Comparison of ENCODE assay signal across 16 mouse cellular contexts in genomic region chr12:102699156-102699555, GRCm38 (mm10). TPM values are rescaled to one million over a fixed set of nuclear protein-coding genes. Genes with fewer than 3 reads are reported as not detected.
DNase-seq lines count a peak whose midpoint lies in the region; ATAC-seq and TF ChIP-seq lines count a peak whose summit lies in the region.
"Had no signal": no experiment of that assay in that cellular context is flagged by ENCODE, and none has a peak within 500 bp of the region (broad histone marks: within the 10 kb centered on the region; RNA-seq: fewer than 3 reads in every experiment).

No protein-coding gene starts in this region.

- no peaks in the 10 kb centered on the region for H3K27me3 ChIP-seq in midbrain, embryonic 13.5 days
- H3K27me3 ChIP-seq in midbrain, postnatal 0 days (ENCODE audit: insufficient read depth, low read length), result no peaks in the 10 kb centered on the region
- H3K27me3 ChIP-seq in embryonic facial prominence, embryonic 10.5 days (replicated peaks; ENCODE audit: low read depth, poor library complexity, severe bottlenecking), result peaks cover 9% of the 10 kb centered on the region
- 0 out of 2 replicates have a peak, but pooled peaks cover 9% of the 10 kb centered on the region for H3K27me3 ChIP-seq in limb, embryonic 10.5 days (ENCODE audit: low read depth, poor library complexity, severe bottlenecking)
- H3K27me3 ChIP-seq: lung, embryonic 15.5 days had no signal

- ATAC-seq in midbrain, embryonic 13.5 days, result no peak
- ATAC-seq in midbrain, postnatal 0 days (ENCODE audit: low FRiP score), result no peak

- TF ChIP-seq CTCF in midbrain, postnatal 0 days (IDR thresholded peaks at IDR 0.05), result no peak

- no peak overlapping the region; the same call in 1 of the 2 replicates for H3K9ac ChIP-seq in midbrain, embryonic 13.5 days (replicated peaks)
- no peak overlapping the region for H3K9ac ChIP-seq in midbrain, postnatal 0 days (replicated peaks; ENCODE audit: low read length, poor library complexity, severe bottlenecking)
- H3K9ac ChIP-seq: lung, embryonic 15.5 days had no signal

- H3K4me2 ChIP-seq in midbrain, embryonic 13.5 days (replicated peaks), result no peak overlapping the region
- no peak overlapping the region for H3K4me2 ChIP-seq in midbrain, postnatal 0 days (ENCODE audit: low read depth, low read length, poor library complexity, severe bottlenecking)
- H3K4me2 ChIP-seq: lung, embryonic 15.5 days had no signal

- no peaks in the 10 kb centered on the region for H3K9me3 ChIP-seq in midbrain, embryonic 13.5 days
- no peaks in the 10 kb centered on the region for H3K9me3 ChIP-seq in midbrain, postnatal 0 days (ENCODE audit: low read length)
- no peaks in the 10 kb centered on the region for H3K9me3 ChIP-seq in embryonic facial prominence, embryonic 10.5 days
- H3K9me3 ChIP-seq in limb, embryonic 10.5 days (replicated peaks), result no peaks in the 10 kb centered on the region
- H3K9me3 ChIP-seq: lung, embryonic 15.5 days had no signal

- H3K4me3 ChIP-seq in midbrain, embryonic 13.5 days (replicated peaks), result no peak overlapping the region
- H3K4me3 ChIP-seq in midbrain, postnatal 0 days (ENCODE audit: low read depth, low read length), result no peak overlapping the region
- no peak overlapping the region for H3K4me3 ChIP-seq in embryonic facial prominence, embryonic 10.5 days
- no peak overlapping the region for H3K4me3 ChIP-seq in limb, embryonic 10.5 days
- H3K4me3 ChIP-seq: lung, embryonic 15.5 days had no signal

- H3K27ac ChIP-seq in midbrain, embryonic 13.5 days, result peak overlapping the region; percentile 81
- no peak overlapping the region for H3K27ac ChIP-seq in midbrain, postnatal 0 days (ENCODE audit: low read depth, low read length)
- H3K27ac ChIP-seq in embryonic facial prominence, embryonic 10.5 days (replicated peaks), result peak overlapping the region; percentile 85
- H3K27ac ChIP-seq in limb, embryonic 10.5 days, result peak overlapping the region; percentile 79; the same call in 1 of the 2 replicates
- H3K27ac ChIP-seq: lung, embryonic 15.5 days had no signal

- intact Hi-C loops in heart, postnatal 36 days (cut with DNase I), result no loop called here

- peak; percentile 67 for DNase-seq in heart, adult 11 months
- DNase-seq in heart, postnatal 36 days, result no peak
- no peak for DNase-seq in midbrain, postnatal 0 days (ENCODE audit: low spot score)
- DNase-seq in embryonic facial prominence, embryonic 10.5 days (ENCODE audit: low spot score), result no peak
- no peak for DNase-seq in limb, embryonic 10.5 days (ENCODE audit: low spot score)
- no peak for DNase-seq in adrenal gland, postnatal 14 days
- no peak for DNase-seq in frontal cortex, postnatal 14 days (ENCODE audit: low spot score in 2 of 2)
- DNase-seq: adrenal gland, adult 2 months; kidney, adult 2 months had no signal

- WGBS in midbrain, embryonic 13.5 days, result 5% methylated on average over 1 of the region's 1 CpGs
- WGBS in midbrain, postnatal 0 days, result 42% methylated on average over 1 of the region's 1 CpGs
- WGBS in embryonic facial prominence, embryonic 10.5 days, result 18% methylated on average over 1 of the region's 1 CpGs
- 36% methylated on average over 1 of the region's 1 CpGs for WGBS in limb, embryonic 10.5 days

- H3K36me3 ChIP-seq in midbrain, embryonic 13.5 days, result no peaks in the 10 kb centered on the region
- H3K36me3 ChIP-seq in midbrain, postnatal 0 days (ENCODE audit: insufficient read depth, low read length), result no peaks in the 10 kb centered on the region
- 0 out of 2 replicates have a peak, but pooled peaks cover 4% of the 10 kb centered on the region for H3K36me3 ChIP-seq in embryonic facial prominence, embryonic 10.5 days (replicated peaks)
- no peaks in the 10 kb centered on the region for H3K36me3 ChIP-seq in limb, embryonic 10.5 days
- H3K36me3 ChIP-seq: lung, embryonic 15.5 days had no signal

- peaks cover 63% of the 10 kb centered on the region for H3K4me1 ChIP-seq in midbrain, embryonic 13.5 days (replicated peaks)
- peaks cover 24% of the 10 kb centered on the region; the same call in 1 of the 2 replicates for H3K4me1 ChIP-seq in midbrain, postnatal 0 days (ENCODE audit: insufficient read depth, low read length)
- H3K4me1 ChIP-seq in embryonic facial prominence, embryonic 10.5 days, result peaks cover 93% of the 10 kb centered on the region
- H3K4me1 ChIP-seq in limb, embryonic 10.5 days, result peaks cover 78% of the 10 kb centered on the region

RNA-seq across cellular contexts. Expression of gene Itpk1, which starts 5.6 kb away (rescaled TPM):
- 1 to 10 TPM; 6.8 to 8.8 TPM for total RNA-seq in heart, postnatal 36 days (2021)
- 19.7 and 20.7 TPM in 2 replicates for polyA plus RNA-seq in midbrain, embryonic 13.5 days (2015; fragmentation: Nextera tagmentation; extraction: Ambion mirVana)
- total RNA-seq in midbrain, postnatal 0 days (2014; rRNA removed), result 56.0 and 66.6 TPM in 2 replicates
- polyA plus RNA-seq in midbrain, postnatal 0 days (2015; fragmentation: Nextera tagmentation; extraction: Ambion mirVana), result 39.0 and 40.3 TPM in 2 replicates
- polyA plus RNA-seq in embryonic facial prominence, embryonic 10.5 days (2016; fragmentation: Nextera tagmentation; extraction: Ambion mirVana), result 13.7 and 17.7 TPM in 2 replicates
- 9.7 and 11.0 TPM in 2 replicates for polyA plus RNA-seq in limb, embryonic 10.5 days (2016; fragmentation: Nextera tagmentation; extraction: Ambion mirVana)
- total RNA-seq in adrenal gland, postnatal 14 days (2021), result 72.0 and 79.8 TPM in 2 replicates

RNA-seq across cellular contexts. Expression of gene Moap1, which starts 44.3 kb away (rescaled TPM):
- 1 to 10 TPM; 7.6 to 7.7 TPM for total RNA-seq in heart, postnatal 36 days (2021)
- 52.3 and 54.8 TPM in 2 replicates for polyA plus RNA-seq in midbrain, embryonic 13.5 days (2015; fragmentation: Nextera tagmentation; extraction: Ambion mirVana)
- total RNA-seq in midbrain, postnatal 0 days (2014; rRNA removed), result 20.9 and 26.5 TPM in 2 replicates
- polyA plus RNA-seq in midbrain, postnatal 0 days (2015; fragmentation: Nextera tagmentation; extraction: Ambion mirVana), result 71.8 and 84.8 TPM in 2 replicates
- polyA plus RNA-seq in embryonic facial prominence, embryonic 10.5 days (2016; fragmentation: Nextera tagmentation; extraction: Ambion mirVana), result 35.4 and 36.9 TPM in 2 replicates
- 34.8 and 38.8 TPM in 2 replicates for polyA plus RNA-seq in limb, embryonic 10.5 days (2016; fragmentation: Nextera tagmentation; extraction: Ambion mirVana)
- total RNA-seq in adrenal gland, postnatal 14 days (2021), result 9.3 and 9.6 TPM in 2 replicates

RNA-seq across cellular contexts. Expression of gene Tmem251, which starts 44.4 kb away (rescaled TPM):
- 1 to 10 TPM; 3.7 to 3.9 TPM for total RNA-seq in heart, postnatal 36 days (2021)
- polyA plus RNA-seq in midbrain, embryonic 13.5 days (2015; fragmentation: Nextera tagmentation; extraction: Ambion mirVana), result 12.4 and 13.3 TPM in 2 replicates
- total RNA-seq in midbrain, postnatal 0 days (2014; rRNA removed), result 5.9 and 6.2 TPM in 2 replicates
- 11.9 and 12.3 TPM in 2 replicates for polyA plus RNA-seq in midbrain, postnatal 0 days (2015; fragmentation: Nextera tagmentation; extraction: Ambion mirVana)
- 9.7 and 11.2 TPM in 2 replicates for polyA plus RNA-seq in embryonic facial prominence, embryonic 10.5 days (2016; fragmentation: Nextera tagmentation; extraction: Ambion mirVana)
- 11.7 TPM in 2 replicates for polyA plus RNA-seq in limb, embryonic 10.5 days (2016; fragmentation: Nextera tagmentation; extraction: Ambion mirVana)
- 5.7 TPM in 2 replicates for total RNA-seq in adrenal gland, postnatal 14 days (2021)

RNA-seq across cellular contexts. Expression of gene Gm28051, which starts 58.4 kb away (rescaled TPM):
- total RNA-seq in heart, postnatal 36 days (2021), result not detected
- not detected in 2 replicates for polyA plus RNA-seq in midbrain, embryonic 13.5 days (2015; fragmentation: Nextera tagmentation; extraction: Ambion mirVana)
- 0.93 TPM in 1 of 2 replicates, not detected in the other for total RNA-seq in midbrain, postnatal 0 days (2014; rRNA removed)
- polyA plus RNA-seq in midbrain, postnatal 0 days (2015; fragmentation: Nextera tagmentation; extraction: Ambion mirVana), result not detected in 2 replicates
- polyA plus RNA-seq in embryonic facial prominence, embryonic 10.5 days (2016; fragmentation: Nextera tagmentation; extraction: Ambion mirVana), result not detected in 2 replicates
- not detected in 2 replicates for polyA plus RNA-seq in limb, embryonic 10.5 days (2016; fragmentation: Nextera tagmentation; extraction: Ambion mirVana)
- total RNA-seq in adrenal gland, postnatal 14 days (2021), result not detected in 2 replicates
- total RNA-seq: adrenal gland, adult 2 months; gastrocnemius, adult 8-10 months; layer of hippocampus, postnatal 10 days; monocyte, adult 5-6 weeks had no signal
- polyA plus RNA-seq: adrenal gland, adult 2 months; heart, embryonic 14.5 days; kidney, adult 2 months; limb, embryonic 14.5 days; lung, embryonic 15.5 days had no signal

RNA-seq across cellular contexts. Expression of gene Gon7, which starts 58.4 kb away (rescaled TPM):
- 1 to 10 TPM; 9.3 to 9.4 TPM for total RNA-seq in heart, postnatal 36 days (2021)
- polyA plus RNA-seq in midbrain, embryonic 13.5 days (2015; fragmentation: Nextera tagmentation; extraction: Ambion mirVana), result 55.0 and 57.9 TPM in 2 replicates
- 14.4 and 21.0 TPM in 2 replicates for total RNA-seq in midbrain, postnatal 0 days (2014; rRNA removed)
- 30.9 and 39.1 TPM in 2 replicates for polyA plus RNA-seq in midbrain, postnatal 0 days (2015; fragmentation: Nextera tagmentation; extraction: Ambion mirVana)
- polyA plus RNA-seq in embryonic facial prominence, embryonic 10.5 days (2016; fragmentation: Nextera tagmentation; extraction: Ambion mirVana), result 49.3 and 53.7 TPM in 2 replicates
- 46.1 and 52.2 TPM in 2 replicates for polyA plus RNA-seq in limb, embryonic 10.5 days (2016; fragmentation: Nextera tagmentation; extraction: Ambion mirVana)
- total RNA-seq in adrenal gland, postnatal 14 days (2021), result 15.6 and 16.9 TPM in 2 replicates
